Mouse (Mus musculus): Measurements from ENCODE around the gene Zic2. TPM values are rescaled to one million over a fixed set of nuclear protein-coding genes. Genes with fewer than 3 reads are reported as not detected.

The Zic2 gene
- polyA plus RNA-seq, 2 experiments from 2014 or later, result not detected

DNA sequence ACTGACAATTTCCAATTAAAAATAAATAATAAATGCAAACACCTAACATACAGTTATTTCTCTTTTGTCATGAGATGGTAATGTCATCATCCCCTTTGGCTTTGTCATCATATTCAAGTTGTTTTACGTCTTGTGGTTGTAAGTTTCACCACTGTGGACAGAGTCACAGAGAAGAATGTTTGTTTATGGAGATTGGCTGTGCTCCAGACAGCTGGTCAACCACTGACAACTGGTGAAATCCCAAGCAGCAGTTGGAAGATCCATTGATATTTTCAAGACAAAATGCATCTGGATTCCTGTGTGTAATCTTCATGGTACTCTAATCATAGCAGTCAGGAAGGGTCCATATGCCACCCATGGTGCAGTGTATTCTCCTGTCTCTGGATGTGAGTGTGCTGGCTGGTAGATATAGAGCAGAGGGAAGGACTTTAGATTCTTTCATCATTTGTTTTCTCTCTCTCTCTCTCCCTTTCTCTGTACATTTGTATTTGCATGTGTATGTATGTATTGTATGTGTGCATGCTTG lies 38.3 kb downstream of the Zic2 start:
- ATAC-seq, result no peak

DNA sequence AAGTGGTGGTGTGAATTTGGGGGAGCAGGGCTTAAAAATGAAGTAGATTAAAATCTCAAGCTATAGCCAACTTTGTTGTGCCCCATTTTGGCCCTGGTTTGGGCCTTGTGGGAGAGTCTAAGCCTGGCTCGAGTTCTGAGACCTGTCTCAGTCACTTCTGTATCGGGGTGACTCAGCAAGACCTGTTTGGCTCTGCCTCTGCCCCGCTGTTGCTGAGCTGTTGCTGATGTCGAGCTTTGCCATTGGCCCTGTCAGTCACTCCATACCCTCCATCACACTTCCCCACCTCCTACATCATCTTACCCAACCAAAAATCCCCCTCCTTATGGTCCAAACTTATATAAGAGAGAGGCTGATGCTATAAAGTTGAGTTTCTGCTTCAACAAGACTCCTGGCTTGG lies 53.2 kb downstream of the Zic2 start:
- ATAC-seq, result no peak

Other genes starting within 250 kb of the Zic2 start
- not detected for gene Gm5089, start 24.3 kb upstream of the Zic2 start, polyA plus RNA-seq (2017; shearing (Covaris generic))
- gene Zic5, start 9.8 kb upstream of the Zic2 start, polyA plus RNA-seq (2017; shearing (Covaris generic)), result under 1 TPM in 1 of 2 experiments, not detected in 1; 0.12 TPM
- gene Gm10837, start 15.2 kb downstream of the Zic2 start, polyA plus RNA-seq (2017; shearing (Covaris generic)), result not detected
- 10 to 100 TPM; 11.5 to 19.5 TPM for gene Pcca, start 58.9 kb downstream of the Zic2 start, polyA plus RNA-seq (2017; shearing (Covaris generic))

Data from activated CD4-positive, CD25-positive, alpha-beta regulatory T cell, adult 4 months (primary cell).